Mouse (Mus musculus) urinary bladder, adult 18-20 months (tissue): ENCODE results near the gene Agbl3.

Experiments used
- DNase-seq, 2 experiments: peaks; one replicate each; pipeline ENCODE4 v3.0.0; 2022; ENCODE audit warnings: low spot score in 2 of 2, mixed read lengths in 2 of 2

The Agbl3 gene

DNA sequence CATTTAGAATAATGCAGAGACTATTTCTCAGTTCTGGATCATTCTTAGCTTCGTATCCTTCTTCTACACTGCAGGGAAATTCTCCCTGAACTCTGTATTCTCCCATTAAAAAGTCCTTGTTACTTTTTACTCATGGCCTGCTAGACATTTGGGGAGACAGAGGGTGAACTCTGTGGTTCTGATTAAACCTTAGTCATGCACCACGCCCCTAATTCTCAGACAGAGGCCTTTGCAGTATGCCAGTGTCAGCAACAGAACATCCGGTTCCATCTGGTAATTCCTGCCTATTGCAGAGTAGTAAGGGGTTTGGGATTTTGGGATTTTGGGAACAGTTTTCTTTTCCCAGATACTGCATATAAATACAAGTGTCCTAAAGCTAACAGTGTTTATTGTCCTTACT, 16.6 kb downstream of the Agbl3 start:
- DNase-seq: peak in 1 of 2 experiments; percentile 13

DNA sequence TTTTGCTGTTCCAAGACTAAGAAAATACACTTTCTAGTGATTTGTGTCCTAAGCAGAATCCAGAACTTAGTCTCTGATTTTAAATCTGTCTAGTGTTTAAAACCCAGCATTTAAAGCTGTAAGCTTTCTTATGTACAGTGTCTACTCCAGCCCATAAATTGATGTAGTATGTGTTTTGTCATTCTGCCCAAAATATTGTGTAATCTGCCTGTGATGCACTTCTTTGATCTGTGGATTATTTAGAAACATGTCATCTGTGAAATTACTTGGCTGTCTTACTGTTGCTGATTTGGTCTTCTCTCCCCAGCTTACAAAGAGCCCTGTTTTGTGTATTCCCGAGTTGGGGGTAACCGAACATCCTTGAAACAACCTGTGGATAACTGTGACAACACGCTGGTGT, 17.7 kb downstream of the Agbl3 start:
- no peak for DNase-seq

DNA sequence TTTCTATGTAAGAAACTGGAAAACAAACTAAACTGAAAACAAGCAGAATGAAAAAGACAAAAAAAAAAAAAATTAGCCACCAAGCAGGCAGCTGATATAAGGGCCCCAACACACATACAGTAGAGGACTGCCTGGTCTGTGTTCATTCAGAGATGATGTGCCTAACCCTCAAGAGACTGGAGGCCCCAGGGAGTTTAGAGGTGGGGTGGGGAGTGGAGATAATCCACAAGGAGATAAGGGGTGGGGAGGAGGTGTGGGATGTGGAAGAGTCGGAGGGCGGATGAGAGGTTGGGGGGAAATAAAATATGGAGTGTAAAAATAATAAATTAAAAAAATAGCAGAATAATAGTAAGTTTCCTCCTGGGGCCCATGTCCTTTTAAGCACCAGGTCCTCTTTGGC, 25.4 kb downstream of the Agbl3 start:
- DNase-seq: no peak

DNA sequence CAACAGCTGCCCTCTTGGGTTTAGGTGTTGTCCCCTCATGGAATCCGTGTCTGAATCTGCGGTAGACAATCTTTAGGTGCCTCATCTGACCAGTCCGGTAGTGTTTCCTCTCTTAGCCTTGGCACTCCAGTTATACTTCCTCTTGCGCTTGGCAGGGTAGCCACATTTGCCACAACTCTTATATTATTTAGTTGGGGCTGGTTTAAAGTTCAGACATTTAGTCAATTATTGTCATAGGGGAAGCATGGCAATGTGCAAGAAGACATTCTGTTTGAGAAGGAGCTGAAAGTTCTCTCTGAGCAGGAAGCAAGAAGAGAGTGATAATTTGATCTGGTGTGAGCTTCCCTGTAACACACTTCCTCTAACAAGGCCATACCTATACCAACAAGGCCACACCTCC, 30.4 kb downstream of the Agbl3 start:
- DNase-seq: no peak

DNA sequence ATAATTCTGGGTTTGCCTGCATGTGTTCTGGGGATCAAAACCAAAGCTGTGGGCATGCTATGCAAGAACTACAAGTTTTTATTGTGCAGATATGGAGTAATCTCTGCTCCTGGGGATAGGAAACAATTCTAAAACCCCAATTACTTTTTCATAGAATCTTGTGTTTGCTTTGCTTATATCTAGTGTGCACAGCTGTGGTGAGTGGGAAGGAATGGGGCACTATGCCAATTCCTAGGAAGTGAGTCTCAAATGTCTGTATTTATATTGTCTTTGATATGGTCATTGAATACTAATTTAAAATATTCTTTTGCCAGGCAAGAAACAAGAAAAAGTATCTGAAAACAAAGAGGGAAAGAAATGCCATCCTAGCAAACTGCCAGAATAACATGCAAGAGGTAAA, 44.2 kb downstream of the Agbl3 start:
- no peak for DNase-seq

DNA sequence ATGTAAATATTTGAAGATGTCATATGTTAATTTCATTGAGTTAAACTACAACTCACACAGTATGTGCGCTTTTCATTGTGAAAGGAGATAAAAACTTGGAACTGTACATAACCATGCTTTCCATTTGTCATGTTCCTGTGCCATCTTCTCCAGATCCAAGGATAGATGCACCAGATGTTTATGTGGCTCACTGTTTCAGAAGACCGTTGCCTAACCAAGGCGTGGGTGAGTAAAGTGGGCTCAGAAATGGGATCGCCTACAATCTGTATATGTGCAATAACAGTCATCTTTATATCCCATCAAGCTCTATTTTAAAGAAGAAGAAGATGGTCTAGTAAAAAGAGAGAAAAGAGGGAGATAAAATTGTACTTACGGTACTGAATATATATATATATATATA, 52.1 kb downstream of the Agbl3 start:
- DNase-seq: no peak

DNA sequence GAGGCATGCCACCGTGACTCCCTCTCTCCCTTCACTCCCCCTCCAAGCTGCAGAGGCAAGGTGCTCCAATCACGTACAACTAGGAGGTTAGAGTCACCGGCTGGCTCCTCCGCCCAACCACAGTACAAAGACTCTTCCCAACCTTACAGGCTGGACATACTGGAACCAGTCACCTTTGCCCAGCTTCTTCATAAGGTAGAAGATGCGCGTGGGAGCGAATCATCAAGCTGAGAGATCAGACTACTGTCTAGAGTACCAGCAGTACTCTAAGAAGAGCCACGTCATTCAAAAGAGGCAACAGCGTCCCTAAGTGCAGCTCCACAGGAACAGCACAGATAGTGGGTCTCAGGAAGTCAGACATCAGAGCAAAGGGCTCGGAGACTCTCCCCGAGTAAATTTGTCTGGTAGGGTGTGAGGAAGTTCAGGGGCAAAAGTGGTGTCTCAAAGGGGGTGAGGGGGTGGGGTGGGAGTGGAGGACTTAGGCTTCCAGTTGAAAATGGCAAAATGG, 81.4 kb downstream of the Agbl3 start:
- no peak for DNase-seq

DNA sequence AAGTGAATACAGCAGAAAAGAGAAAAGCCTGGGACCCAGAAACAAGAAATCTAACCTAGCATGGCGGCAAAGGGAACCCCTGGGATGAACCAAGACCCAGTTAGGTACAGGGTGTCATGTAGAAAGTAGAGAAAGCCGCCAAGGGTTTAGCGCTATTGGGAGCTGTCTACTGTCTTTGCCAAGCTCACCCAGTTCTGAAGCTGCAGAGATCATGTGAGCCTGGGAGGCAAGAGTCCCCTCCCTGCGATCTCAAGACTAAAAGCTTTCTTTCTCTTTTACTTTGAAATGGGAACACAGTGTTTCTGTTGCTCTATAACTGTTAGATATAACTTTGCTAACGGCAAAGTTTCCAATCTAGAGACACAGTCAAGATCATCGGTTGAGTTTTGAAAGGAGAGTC, 82.1 kb downstream of the Agbl3 start:
- no peak for DNase-seq

DNA sequence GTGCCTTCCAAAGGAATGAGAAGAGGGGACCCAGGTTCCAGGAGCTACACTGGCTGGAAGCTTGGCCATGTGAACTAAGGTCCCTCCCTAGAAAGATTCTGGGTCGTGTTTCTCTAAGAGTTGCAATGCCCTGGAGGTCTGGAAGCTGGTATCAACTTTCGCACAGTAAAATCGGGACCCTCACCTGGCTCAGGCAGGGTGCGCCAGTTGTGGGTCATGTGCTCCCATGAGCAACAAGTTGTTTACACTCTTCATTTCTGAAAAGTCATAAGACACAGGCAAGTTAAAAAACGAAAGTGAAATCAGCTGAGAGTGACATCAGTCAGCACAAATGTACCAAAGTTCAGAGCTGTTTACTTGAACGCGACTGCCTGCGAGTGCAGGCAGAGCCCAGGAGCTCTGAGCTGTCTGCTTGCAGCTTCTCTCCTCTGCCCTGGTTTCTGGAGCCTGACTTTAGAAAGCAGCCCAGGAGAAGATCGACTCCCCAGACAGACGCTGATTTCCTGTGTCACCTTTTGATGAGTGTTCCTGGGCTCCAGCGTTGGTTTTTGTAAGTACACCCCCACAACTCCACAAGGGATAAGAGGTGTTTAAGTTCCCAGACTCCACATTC, 82.7 kb downstream of the Agbl3 start, which contains the start of gene Tmem140:
Tmem140 (plus strand) TSS at position 356 of the 613 bp plus-strand sequence.
- DNase-seq: peak in 1 of 2 experiments; percentile 62

DNA sequence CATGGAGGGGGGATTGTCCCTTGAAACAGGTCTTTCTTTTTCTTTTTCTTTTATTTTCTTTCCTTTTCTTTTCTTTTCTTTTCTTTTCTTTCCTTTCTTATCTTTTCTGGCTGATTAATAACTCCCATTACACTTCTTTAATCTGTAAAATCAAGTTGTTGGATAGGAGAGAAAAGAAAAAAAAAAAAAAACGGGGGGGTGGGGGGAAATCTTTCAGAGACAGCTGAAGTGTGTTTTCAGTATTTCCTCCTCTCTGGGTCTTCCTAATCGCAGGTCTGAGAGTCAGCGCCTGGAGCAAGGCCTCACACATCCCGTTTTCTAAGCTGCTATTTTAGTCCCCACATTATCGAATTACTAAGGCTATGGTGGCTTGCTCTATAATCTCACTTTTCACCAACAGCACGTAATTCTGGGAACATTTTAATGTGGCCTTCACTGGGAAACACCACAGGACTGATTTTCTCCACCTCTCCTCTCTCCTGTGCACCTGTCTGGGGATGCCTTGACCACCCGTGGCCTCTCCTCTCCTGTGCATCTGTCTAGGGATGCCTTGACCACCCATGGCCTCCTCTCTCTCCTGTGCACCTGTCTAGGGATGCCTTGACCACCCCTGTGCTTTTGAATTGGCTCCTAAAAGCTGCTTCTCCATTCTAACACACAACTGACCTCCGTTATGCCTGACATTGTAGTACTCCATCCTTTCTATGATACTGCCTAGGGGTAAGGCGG, 83.7 kb downstream of the Agbl3 start:
- no peak for DNase-seq

DNA sequence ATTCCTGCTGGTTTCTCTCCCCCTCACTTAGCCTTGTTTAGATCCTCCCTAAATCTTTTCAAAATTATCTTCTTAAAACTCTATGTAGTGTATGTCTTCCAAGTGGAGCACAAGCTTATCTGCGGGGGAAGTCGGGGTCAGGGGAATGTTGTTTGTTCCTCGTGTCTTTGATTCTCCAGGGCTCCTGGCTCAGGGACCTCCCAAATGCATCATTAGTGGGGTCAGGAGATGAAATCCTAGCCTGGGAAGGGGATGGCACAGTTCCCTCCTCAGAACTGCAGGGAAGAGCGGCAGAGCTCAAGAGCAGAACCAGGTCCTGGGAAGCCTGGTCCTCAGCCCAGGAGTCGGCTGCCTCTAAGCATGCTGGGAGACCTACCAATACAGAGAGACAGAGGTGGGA, 85.0 kb downstream of the Agbl3 start:
- DNase-seq: no peak

DNA sequence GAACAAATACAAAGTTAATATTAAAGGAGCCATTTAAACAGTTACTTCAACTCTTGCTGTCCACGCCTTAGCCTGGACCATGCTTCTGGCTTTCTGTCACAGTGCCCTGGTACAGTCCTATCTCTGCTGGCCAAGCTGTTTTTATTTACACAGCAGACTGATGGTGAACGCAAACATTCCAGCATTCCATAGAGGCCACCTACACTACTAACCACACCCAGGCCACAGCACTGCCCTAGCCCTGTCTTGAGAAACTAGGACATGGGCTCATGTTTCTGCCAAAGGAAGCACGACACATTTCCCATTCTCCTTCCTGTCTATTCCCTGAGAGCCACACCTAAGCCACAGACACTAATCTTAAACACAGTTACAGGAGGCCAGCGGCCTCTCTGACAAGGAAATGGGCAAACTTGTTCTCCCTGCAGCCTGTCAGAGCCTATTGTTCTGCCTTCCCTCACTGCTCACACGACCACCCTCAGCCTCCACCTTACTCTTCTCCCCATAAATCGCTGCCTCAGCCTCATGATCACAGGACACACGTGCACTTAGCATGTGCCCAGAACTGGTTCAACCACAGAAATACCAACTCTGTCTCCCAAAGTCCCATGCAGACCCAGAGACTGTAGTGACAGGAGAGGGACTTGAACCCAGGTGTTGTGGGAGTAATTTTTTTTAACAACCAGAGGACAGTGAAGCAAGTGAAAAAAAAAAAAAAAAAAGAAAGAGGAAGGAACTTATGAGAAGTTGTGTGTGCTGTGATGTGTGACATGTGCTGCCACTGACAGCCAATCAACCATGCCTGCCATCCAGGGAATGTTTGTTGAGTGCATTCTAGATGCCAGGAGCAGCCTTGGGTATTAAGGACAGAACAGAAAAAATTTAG, 85.7 kb downstream of the Agbl3 start:
- peak in 1 of 2 experiments; percentile 62 for DNase-seq

DNA sequence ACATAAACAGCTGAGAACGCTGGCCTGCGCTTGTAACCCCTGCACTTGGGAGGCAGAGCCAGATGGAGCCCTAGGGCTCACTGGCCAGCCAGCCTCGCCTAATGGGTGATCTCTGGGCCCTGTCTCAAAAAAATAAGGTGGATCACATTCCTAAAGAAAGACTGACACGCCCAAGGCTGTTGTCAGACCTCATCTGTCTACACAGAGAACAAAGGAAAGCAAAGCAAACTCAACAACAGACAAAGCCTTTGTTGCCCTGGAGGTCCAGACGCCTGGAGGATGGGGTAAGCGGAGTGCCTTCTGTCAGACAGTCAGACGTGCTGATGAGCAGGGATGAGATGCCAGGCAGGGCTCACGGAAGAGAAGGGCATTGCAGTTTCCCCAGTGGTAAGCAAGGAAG, 86.6 kb downstream of the Agbl3 start:
- DNase-seq: no peak

DNA sequence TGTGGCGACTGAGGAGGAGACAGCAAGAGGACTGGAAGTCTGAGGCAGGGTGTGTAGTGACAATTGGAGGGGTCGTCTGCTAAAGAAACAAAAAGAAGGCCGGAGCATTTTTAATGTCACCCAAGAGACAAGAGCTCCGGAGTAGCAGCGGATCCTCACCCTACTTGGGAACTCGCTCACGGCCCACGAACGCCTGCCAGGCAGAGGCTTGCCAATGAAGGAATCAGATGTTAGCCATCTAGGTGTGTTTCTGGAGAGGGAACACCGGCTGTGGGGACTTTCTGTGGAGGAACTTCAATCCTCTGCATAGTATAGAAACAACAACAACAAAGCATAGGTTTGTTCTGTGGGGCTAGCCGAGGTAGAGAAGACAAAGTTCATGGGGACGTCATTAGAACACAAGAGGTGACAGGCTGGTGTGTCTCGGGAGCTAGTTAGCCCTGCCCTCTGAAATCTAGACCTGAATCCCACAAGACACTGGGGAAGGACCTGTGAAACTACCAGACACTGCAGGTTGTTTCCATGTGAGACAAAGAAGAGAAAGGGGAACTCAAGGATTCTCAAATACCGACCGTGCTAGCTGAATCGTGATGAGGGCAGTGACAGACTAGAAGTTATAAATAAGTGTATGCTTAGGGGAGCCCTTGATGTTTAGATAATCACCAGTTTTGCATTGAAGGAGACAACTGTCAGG, 87.2 kb downstream of the Agbl3 start:
- no peak for DNase-seq

DNA sequence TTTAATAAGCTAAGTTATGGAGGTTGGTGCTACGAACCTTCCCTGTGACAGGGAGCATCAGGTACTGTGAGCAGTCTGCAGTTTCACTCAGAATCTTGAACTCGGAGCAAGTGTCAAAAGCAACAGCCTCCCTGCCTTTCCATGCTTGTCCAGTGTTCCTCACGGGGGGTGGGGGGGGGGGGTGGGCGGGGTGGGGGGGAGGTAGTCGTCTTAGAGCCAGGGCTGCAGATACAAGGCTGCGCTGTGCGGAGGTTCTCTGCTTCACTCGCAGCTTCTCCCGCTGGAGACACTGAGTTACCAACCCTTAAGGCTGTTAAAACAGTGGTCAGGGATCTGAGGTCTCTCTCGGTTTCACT, 87.7 kb downstream of the Agbl3 start:
- no peak for DNase-seq

DNA sequence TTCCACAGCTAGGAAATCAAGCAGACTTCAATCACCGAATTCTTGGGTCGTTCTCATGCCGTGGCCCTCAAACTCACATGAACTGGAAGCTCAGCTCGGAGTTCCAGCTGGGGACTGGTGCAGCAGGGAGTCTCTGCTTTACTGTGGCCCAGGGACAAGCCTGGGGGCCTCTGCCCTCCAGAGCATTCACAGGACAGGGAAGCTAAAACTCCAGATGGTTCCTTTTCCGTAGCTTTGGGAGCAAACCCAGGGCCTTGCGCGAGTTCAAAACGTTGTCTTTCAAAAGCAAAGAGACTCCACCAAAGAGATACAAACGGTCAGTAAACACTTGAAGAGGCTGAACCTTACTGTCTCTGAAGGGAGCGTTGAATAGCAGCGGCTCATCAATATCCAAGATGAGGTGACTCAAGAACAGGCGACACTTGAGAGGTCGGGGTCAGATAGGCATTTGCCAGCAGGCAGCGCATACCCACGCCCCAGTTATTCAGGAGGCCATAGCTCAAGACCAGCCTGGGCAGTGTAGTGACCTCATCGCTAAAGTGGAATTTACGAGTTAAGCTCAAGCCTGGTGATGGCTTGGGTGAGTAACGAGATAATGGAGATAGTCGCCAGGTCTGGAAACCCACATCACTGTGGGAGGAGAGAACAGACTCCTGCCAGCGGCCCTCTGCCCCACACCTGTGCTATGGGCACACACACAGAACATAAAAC, 88.4 kb downstream of the Agbl3 start:
- no peak for DNase-seq

DNA sequence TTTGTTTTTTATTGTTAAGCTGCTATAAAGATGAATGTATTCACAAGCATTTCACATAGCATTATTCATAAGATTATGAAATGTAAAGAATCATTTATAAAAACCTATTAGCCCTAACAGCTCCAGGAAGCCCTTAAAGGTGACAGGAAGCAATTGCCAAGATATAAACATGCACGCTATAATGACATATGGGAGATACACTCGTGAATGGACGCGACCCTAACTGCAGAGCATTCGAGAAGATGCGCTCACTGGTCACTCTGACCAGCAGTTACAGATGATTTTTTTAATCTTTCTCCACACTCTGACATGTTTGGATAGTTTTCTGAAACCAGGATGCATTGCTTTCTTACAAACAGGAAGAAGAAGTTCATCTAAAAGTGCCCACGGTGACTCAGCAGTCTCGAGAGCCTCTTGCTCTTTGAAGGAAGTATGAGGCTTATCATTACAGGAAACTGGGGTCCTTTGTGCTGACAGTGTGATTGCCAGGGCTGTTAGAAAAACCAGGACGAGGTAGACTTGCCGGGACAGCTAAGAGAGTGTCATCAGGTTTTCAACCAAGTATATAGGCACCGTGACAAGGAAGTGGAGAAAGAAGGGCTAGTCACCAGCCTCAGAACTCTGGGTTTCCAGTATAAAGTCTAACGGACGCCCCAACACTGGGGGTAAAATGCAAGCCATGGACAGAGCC, 89.1 kb downstream of the Agbl3 start:
- DNase-seq: no peak

DNA sequence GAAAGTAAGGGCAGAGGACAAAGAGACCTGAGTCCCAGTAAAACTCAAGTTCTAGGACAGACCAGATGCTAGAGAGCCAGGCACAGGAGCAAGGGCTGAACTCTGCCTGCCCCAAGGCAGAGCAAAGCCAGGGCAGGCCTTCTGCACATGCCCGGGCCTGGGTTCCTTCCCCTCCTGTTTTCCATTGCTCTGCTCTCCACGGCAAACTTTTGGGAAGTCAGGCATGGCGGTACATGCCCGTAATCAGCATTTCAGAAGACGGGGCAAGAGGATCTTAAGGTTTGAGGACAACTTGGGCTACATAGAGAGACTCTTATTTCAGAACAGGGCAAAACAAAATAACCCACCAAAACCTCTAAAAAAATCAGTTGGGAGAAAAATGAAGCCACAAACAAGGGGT, 89.9 kb downstream of the Agbl3 start:
- no peak for DNase-seq

DNA sequence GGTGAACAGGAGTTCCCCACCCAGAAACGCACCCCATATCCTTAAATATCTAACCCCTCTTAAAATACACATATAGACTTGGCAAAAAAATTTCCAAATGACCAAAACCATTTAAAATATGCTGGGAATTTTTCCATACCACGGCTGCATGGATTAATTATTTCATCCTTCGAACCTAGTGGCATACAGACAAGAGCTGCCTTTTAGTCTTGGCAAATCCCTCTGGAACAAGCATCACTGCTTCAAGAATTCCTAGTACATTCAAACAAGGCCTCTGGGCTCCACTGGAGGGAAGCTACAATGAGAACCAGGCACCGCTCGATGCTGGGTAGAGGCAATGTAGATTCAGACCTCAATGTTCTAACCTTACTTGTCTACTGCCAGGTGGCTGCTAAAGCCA, 90.5 kb downstream of the Agbl3 start:
- DNase-seq: no peak

DNA sequence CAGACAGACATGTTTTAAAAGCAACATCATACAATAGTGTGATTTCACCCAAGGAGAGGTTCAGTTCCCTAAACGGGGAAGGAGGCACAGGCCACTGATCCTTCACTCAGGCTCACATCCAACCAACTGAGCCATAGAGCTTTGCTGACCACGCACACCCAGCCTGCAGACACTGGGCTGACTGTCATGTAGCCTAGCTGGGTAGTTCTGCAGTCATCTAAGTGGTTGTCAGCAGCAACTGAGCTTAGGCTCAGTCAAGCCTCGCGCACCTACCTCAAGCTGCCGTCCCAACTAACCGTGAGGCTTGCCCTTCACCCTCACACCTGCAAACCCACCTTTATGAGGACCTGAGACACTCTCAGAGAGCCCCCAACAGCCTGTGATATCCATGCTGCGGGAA, 91.7 kb downstream of the Agbl3 start:
- no peak for DNase-seq

DNA sequence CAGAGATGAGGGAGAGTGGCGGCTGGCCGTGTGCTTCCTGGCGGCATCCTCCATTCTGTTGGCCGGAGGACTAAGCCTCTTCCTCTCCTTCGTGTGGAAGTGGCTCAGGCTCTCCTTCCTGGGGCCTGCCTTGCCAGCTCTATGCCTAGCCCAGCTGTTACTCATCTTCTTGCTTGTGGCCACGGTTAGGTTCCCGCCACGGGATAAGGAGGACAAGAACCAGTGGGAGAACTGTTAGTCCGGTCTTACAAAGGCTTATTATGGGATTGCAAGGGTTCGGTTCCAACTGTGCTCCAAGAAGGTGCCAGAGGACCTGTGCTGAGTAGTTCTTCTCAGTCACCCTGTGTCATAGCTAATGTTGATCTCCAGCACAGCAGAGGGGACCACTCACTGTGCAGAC, 92.6 kb downstream of the Agbl3 start:
- DNase-seq: no peak
